Comparison of ENCODE assay signal across 9 mouse cellular contexts in genomic region chr17:67006740-67007385, GRCm38 (mm10).
DNase-seq lines count a peak whose midpoint lies in the region; TF ChIP-seq lines count a peak whose summit lies in the region.
"Had no signal": no experiment of that assay in that cellular context is flagged by ENCODE, and none has a peak within 500 bp of the region (broad histone marks: within the 10 kb centered on the region; RNA-seq: fewer than 3 reads in every experiment).

No protein-coding gene starts in this region.

- intact Hi-C loops in left cerebral cortex, postnatal 10 days (cut with DNase I), result no loop called here

- no peak for TF ChIP-seq CTCF in kidney, adult 2 months (conservative IDR thresholded peaks at IDR 0.05; ENCODE audit: insufficient read depth, insufficient read length, low read depth, low read length)
- TF ChIP-seq CTCF in olfactory bulb, adult 2 months (IDR thresholded peaks at IDR 0.05; ENCODE audit: insufficient read depth, low read depth, low read length), result no peak

- H3K27me3 ChIP-seq in kidney, adult 2 months (replicated peaks; ENCODE audit: control insufficient read depth, insufficient read depth, low read length), result no peaks in the 10 kb centered on the region
- H3K27me3 ChIP-seq: liver, embryonic 15.5 days had no signal

- H3K4me3 ChIP-seq in kidney, adult 2 months (ENCODE audit: insufficient read depth, low read depth, low read length), result no peak overlapping the region
- no peak overlapping the region for H3K4me3 ChIP-seq in olfactory bulb, adult 2 months (ENCODE audit: insufficient read depth, low read depth, low read length)
- H3K4me3 ChIP-seq: liver, embryonic 15.5 days had no signal

- TF ChIP-seq POLR2A in kidney, adult 2 months (IDR thresholded peaks at IDR 0.05; ENCODE audit: low read depth, low read length), result no peak
- TF ChIP-seq POLR2A in olfactory bulb, adult 2 months (IDR thresholded peaks at IDR 0.05; ENCODE audit: insufficient read depth, low read depth, low read length), result no peak

- peak; percentile 94 for DNase-seq in brain, adult 2 months (ENCODE audit: low read depth, low spot score)
- DNase-seq in cerebellum, postnatal 4 days (ENCODE audit: low spot score in 2 of 2), result peak; percentile 24 to 52
- peak; percentile 90 for DNase-seq in gastrocnemius, postnatal 25 days
- DNase-seq in kidney, adult 2 months, result peak; percentile 94
- peak; percentile 89 for DNase-seq in left cerebral cortex, postnatal 10 days (ENCODE audit: extremely low spot score in 1 of 2, low spot score in 2 of 2)
- peak; percentile 2 for DNase-seq in yolk sac, embryonic 10.5 days (ENCODE audit: low spot score)
- DNase-seq in c-Kit-positive CD71-positive TER-119-positive erythroid progenitor cells, embryonic 14.5 days (ENCODE audit: low spot score), result no peak

- no peaks in the 10 kb centered on the region for H3K4me1 ChIP-seq in kidney, adult 2 months (ENCODE audit: control insufficient read depth, insufficient read depth, low read length)
- peaks cover 7% of the 10 kb centered on the region; the same call in 1 of the 2 replicates for H3K4me1 ChIP-seq in olfactory bulb, adult 2 months (ENCODE audit: control insufficient read depth, insufficient read depth, low read length)
- H3K4me1 ChIP-seq: liver, embryonic 15.5 days had no signal

- 67% methylated on average over 14 of the region's 14 CpGs for WGBS in kidney, adult 2 months
- WGBS in olfactory bulb, adult 2 months, result 20% methylated on average over 14 of the region's 14 CpGs

- H3K36me3 ChIP-seq in kidney, adult 2 months (ENCODE audit: control insufficient read depth, insufficient read depth, low read length), result no peaks in the 10 kb centered on the region
- H3K36me3 ChIP-seq: liver, embryonic 15.5 days had no signal

- peak overlapping the region; percentile 39 for H3K27ac ChIP-seq in kidney, adult 2 months (ENCODE audit: insufficient read depth, low read depth, low read length)
- H3K27ac ChIP-seq in olfactory bulb, adult 2 months (ENCODE audit: insufficient read depth, low read depth, low read length), result peak overlapping the region; percentile 79
- H3K27ac ChIP-seq: liver, embryonic 15.5 days had no signal
